Mouse (Mus musculus) ovary, postnatal 10 days (tissue): Measurements from ENCODE around the gene Zfr.
"Not testable (repeated sequence)": the region's sequence is repeated elsewhere in the genome, so short reads cannot be mapped to it uniquely, and the experiment has no call there.

ENCODE experiments used
- DNase-seq: peaks from one replicate; pipeline ENCODE4 v3.0.0; 2022; ENCODE audit warnings: low spot score

Zfr gene

DNA sequence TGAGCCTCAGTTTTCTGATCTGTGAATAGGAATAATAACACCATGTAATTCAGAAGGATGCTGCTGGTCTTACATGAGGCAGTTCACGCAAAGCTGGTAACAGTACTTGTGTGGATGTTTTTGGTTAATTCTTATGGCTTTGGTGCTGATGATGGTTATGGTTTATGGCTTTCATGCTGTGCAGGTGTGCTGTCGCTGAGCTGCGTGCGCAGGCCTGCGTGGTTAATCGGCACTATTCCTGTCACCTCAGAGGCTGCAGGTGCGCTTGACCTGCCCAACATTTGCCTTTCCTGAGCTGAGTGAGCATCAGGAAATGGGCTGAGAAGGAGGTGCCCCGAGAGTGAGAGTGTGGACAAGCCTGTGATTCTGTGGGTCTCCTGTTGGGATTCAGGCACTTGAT, 98.5 kb downstream of the Zfr start:
- DNase-seq = no peak

DNA sequence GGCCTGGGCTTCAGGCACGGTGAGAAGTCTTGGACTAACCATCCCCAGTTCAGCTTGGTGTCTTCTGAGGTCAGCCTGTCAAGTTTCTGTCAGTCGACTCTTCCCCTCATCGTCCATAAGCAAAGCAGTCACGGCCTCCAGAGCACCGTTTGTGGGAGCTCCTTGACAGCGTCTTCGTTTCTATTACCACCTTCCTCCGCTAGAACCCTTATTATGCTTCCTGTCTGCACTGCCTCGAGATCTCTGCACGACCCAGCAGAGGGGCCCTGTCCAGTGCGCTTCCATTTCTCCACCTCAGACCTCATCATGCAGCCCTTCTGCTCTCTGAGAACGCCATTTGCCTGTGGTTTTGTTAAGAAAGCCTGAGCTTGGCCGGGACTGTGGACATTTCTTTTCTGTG, 99.2 kb downstream of the Zfr start:
- no peak for DNase-seq

DNA sequence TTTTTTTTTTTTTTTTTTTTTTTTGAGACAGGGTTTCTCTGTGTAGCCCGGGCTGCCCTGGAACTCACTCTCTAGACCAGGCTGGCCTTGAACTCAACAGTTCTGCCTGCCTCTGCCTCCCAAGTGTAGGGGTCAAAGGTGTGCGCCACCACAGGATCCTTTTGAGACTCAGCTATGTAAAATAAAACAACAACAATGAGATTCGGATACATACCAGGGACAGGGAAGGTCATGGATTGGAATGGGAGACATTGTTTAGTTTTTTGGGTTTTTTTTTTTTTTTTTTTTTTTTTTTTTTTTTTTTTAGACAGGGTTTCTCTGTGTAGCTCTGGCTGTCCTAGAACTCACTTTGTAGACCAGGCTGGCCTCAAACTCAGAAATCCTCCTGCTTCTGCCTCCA, 99.7 kb downstream of the Zfr start:
- not testable (repeated sequence) for DNase-seq

DNA sequence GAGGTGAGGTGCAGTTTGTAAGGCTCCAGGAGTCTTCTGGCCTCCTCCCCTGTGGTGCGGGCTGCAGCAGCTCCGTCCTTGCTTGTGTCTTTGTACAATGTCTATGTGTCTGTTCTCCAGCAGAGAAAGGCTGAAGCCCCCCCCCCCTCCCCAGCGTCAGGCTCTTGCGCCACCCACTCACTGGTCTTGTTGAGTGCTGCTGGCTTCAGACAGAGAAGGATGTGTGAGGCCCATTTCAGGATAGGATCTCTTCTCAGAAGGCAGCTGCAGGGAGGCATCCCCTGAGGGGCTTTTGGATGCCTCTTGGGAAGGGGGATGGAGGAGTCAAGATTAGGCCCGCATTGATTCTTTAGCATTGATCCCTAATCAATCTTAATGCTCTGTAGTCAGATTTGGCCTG, 100.2 kb downstream of the Zfr start:
- DNase-seq = no peak

DNA sequence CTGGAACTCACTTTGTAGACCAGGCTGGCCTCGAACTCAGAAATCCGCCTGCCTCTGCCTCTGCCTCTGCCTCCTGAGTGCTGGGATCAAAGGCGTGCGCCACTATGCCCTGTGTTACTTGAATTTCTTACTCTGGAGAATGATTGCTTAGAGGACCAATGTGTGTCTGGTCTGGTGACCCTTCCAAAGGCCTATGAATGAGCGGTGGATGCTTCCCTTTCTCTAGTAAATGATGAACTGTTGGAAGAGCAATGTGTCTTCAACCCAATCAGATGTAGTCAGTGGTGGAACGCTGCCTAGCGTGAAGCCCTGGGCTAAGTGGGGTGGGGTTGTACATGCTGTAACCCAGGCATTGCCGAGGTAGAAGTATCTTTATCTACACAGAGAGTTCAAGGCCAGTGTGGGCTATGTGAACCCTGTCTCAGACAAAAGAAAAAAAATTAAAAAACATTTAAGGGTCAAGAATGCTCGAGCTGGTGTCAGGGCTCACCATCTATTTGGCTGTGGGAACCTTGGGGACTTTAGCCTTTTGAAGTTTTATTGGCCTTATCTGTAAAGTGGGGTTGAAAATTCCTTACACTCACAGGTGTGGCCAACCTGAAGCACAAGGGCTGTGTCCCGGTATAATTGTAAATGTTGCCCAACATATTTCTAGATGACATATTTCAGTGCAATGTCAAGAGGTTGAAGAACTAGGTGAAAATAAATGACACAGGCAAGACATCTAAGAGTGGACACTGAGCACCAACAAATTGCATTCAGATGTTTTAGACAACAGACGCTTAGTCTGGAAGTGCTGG, 101.2 kb downstream of the Zfr start:
- DNase-seq = no peak

DNA sequence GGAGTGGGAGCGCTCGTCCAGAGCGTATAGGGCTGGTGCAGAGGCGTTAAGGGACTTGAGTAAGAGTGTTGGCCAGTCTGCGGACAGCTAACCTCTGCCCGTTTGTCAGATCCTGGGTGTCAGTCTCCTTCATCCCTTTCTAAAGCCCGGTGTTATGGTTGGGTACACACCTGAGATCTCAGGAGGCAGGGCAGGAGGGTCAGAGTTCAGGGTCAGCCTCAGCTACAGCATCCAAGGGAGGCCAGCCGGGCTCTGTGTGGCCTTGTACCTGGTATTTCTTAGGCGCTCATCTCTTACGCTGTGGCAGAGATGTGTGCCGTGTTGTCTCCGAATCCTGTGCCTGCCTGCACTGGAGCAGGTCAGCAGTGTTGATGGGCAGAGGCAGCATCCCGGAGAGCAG, 103.5 kb downstream of the Zfr start:
- no peak for DNase-seq

DNA sequence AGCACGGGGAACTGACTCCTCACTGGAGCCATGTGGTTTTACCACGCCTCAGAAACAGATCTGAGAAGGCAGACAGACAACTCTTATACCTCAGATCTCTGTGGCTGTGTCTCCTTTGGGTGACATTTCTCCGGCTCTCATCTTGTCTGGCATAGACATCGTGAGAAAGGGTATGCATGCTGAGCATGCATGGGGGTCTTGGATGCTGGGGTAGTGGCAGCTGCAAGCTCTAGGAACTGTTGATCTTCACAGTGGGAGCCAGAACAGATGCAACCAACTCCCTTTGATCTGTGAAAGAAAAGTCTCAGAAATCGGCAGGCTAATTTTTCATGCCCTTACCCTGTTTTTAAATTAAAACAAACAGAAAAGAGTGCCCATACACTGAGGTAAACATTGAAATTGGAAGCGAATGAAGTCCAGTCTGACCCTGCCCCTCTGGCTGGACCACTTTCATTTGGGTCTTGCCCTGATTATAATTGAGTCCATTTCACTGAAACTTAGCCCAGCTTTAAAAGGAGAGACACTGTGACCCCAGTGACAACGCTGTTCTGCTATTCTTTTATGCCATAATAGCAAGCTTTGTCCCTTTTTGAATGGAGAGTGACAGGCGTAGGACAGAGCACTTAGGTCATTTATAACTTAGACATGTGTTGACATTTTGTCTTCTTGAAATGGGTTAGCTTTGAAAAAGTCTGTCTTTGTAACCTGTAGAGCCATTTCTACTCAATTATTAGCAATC, 105.1 kb downstream of the Zfr start:
- DNase-seq = no peak

DNA sequence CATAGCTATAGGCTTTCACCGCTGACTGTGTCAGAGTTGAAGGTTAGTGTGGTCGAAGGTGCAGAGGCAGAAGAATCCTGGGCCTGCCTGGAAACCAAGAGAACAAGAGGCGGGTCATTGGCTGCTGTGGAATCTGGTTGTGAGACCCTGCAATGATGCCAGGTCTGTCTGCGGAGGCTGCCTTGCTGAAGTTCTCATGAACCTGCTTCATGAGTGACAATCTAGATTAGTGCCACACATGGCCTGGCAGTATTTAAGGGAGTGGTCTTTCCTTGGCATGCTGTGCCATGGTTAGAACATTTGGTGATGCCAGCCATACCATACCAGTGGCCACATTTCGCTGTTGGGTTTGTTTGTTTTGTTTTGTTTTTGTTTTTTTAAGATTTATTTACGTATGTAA, 105.8 kb downstream of the Zfr start:
- no peak for DNase-seq

DNA sequence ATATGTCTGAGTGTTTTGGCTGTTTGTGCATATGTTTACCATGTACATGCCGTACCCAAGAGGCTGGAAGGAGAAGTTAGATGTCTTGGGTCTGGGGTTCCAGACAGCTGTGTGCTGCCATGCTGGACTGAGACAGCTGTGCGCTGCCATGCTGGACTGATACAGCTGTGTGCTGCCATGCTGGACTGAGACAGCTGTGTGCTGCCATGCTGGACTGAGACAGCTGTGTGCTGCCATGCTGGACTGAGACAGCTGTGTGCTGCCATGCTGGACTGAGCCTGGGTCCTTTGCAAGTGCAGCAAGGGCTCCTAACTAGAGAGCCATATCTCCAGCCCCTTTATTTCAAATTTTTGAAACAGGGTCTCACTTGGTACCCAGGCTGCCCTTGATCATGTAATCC, 106.6 kb downstream of the Zfr start:
- no peak for DNase-seq

DNA sequence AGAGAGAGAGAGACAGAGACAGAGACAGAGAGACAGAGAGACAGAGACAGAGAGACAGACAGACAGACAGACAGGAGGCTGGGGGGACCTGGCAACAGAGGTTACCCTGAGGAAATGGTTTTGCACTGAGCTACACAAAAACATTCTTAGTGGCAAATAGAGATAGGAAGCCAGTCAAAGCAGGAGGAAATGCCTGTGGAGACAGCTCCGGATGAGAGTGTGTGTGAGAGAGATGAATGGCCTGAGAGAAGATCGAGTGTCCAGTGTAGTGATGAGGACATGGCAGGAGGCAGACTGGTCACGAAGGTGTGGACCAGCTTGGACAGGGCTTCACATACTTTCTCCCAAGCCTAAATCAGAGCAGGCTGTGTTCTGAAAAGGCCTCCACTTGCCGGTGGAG, 107.4 kb downstream of the Zfr start:
- DNase-seq = no peak

DNA sequence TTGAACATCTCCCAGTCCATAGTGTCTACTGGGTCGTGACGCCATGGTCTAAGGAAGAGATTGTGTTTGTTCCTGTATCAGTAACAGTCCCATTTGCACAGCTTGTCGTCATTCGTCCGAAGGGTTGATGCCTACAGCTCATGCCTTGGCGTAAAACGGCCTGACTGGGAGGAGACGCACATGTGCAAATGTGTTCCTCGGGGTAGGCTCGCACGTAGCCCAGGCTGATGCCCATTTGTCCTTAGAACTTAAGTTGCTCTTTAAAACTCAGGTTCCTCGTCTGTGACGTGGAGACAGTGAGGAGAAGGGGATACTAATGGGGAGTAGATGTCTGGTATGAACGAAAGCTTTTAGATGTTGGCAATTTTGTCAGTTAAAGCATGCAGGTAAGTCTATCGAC, 109.3 kb downstream of the Zfr start:
- DNase-seq = no peak

DNA sequence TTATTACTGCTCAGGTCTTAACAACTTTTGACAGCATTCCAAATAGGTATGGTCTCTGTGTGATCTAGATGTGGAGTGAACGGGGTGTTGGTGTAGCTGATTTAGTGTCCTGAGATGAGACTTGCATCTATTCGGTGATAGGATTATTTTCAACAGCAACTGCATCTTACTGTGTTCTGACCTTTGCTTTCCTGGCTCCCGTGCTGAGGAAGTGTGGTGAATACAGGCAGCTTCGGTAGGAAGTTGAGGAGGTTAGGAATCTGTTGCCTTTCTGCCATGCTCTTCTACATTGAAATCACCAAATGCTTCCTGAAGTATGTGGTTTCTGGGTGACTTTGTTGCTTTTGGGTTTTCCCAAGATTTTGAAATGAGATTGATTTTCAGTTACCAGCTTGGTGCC, 109.7 kb downstream of the Zfr start:
- DNase-seq = no peak

DNA sequence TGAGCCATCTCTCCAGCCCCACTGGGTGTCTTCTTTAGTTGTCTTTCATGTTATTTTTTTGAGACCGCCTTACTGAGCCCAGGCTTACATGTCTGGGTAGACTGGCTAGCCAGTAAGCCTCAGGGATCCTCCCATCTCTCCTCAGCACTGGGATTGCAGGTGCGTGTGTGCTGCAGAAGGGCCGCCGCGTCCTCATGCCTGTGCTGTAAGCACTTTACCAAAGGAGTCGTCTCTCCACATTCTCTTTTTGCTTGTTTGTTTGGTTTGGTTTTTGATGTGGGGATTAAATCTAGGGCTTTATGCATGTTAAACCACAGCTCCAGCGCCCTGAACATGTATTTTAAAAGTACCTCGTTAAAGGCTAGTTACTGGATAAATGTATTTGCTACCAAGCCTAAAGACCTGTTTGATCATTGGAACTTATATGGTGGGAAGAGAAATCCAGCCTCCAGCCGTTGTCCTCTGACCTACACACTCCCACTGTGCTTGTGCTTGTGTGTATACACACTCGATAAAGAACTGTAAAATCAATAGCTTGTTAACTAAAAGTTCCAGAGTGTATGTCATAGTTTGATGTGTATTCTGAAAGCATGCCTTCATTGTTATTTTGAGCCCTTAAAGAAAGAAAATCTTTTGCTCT, 112.1 kb downstream of the Zfr start:
- DNase-seq = no peak

DNA sequence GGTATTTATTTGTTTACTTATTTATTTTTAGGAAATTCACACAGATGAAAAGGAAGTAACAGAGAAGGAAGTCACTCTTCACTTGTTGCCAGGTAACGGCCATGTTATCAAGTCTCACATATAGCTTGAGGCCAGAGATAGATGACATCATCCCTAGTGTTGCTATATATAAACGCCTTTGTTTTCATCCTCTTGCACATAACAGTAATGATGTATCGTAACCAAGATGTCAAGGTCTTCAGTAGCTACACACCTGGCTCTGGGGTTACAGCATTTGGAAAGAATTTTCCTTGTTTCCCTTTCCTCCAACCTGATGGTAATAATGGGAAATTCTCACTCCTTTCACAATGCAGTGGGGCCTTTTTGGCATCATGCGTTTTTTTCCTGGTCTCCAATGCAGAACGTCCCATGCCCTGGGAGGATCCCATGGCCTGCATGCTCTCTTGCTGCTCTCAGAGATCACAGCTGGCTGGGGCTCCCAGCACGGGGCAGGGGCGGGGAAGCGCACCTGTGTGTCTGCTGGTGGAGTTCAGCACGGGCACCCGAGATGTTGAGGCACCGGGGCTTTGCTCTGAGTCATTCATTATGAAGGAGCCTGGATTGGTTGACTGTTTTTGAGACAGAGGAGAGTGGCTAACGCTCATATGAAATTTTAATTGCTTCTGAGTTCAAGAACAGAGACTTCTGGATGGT, 112.8 kb downstream of the Zfr start:
- DNase-seq = no peak

DNA sequence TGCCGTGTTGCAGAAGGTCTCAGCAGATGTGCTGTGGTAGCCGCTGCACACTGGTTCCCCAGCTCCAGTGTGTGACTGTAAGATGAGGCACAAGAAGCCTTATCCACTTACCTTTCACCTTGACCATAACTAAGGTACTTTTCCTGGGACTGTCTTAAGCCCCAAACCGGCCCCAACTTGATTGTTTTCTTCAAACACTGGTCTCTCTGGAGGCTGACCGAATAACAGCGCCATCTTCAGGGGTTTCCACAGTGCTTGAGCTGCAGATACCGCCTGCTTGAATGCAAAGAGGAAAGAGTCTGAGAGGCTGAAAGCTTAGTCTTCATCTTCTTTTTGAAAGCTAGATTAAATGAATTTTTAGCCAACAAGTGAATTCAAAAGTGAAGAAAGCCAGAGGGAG, 113.8 kb downstream of the Zfr start:
- no peak for DNase-seq

DNA sequence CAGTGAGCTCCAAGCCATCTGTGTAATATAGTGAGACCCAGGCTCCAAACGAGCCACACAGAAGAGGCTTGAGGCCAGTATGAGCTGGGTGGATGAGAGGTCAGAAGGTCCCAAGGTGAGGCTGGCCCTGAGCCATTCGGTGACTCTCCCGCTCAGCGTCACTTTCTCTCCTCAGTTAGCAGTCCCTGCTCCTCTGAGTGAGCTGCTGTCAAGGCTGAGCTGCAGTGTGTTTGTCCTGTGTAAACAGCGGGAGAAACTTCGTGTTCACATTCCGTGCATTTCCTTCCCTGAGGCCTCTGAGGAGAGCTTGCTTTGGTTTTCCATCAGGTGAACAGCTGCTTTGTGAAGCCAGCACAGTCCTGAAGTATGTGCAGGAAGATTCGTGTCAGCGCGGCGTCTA, 114.8 kb downstream of the Zfr start:
- DNase-seq = no peak

DNA sequence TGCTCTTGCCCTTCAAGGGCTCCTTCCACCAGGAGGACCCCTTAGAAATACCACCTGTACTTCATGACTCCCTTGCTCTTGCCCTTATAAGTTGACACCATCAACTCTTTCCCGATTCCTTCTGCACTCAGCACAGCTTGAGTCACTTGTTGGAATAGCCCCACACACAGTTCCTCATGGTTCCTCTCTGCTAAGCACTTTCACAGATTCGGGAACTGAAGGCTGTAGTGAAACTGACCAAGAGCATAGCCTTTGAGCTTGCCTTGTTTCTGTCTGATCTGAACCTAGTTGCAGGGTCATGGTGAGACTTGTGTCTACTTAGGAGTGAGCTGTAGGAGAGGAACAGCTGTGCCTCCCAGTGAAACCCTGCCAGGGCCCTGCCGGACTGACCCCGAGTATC, 115.4 kb downstream of the Zfr start:
- DNase-seq = no peak
